ENCODE assay signal across 14 mouse cellular contexts in the genomic region with DNA sequence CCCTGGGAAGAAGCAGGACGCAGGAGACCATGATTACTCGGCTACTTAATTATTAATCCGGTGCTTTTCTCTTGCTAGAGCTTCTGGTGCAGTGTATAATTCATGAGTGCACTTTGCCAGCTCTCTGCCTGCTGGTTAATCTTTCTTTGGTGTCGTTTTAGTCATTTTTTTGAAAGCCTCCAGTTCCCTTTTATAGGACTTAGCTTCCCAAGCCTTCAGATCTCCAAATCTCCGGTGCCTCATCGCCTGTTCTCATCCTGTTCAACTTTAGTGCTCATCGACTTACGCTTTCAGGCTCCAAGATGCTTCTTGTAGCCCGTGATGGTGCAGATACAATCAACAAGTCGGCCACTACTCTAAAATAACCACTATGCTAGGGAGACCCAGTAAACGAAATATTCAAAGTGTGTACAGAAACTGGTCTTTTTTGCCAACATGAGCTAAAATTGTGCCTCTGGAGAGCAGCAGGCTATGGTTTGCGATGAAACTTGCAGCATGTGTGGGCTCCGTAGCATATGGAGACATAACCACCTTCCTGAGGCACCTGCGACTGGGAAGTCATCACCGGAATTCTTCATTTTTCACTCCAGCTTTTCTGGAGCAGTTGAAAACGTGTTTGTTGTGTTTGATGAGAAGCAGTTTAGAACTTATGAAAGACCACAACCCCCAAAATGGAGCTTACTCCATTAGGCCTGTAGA.
"Had no signal": no experiment of that assay in that cellular context is flagged by ENCODE, and none has a peak within 500 bp of the region (broad histone marks: within the 10 kb centered on the region; RNA-seq: fewer than 3 reads in every experiment).

No protein-coding gene starts in this region.

- H3K4me1 ChIP-seq: intestine, embryonic 15.5 days; limb, embryonic 10.5 days; liver, embryonic 15.5 days had no signal

- DNase-seq: kidney, adult 18-20 months; kidney, postnatal 10 days; kidney, postnatal 4 days; lung, adult 2 months; lung, postnatal 36 days; thymus, adult 18-20 months; thymus, postnatal 14 days had no signal

- H3K27ac ChIP-seq: intestine, embryonic 15.5 days; limb, embryonic 10.5 days; liver, embryonic 15.5 days; stomach, postnatal 0 days had no signal

- H3K4me2 ChIP-seq: intestine, embryonic 15.5 days; liver, embryonic 11.5 days; liver, embryonic 15.5 days had no signal

- H3K36me3 ChIP-seq: intestine, embryonic 15.5 days; limb, embryonic 10.5 days; liver, embryonic 15.5 days had no signal

- H3K4me3 ChIP-seq: intestine, embryonic 15.5 days; limb, embryonic 10.5 days; liver, embryonic 15.5 days had no signal

- ATAC-seq: intestine, embryonic 15.5 days; lung, postnatal 0 days; midbrain, embryonic 16.5 days had no signal

- H3K27me3 ChIP-seq: intestine, embryonic 15.5 days; liver, embryonic 15.5 days had no signal

- H3K9me3 ChIP-seq: intestine, embryonic 15.5 days; limb, embryonic 10.5 days; liver, embryonic 15.5 days had no signal

- H3K9ac ChIP-seq: intestine, embryonic 15.5 days; liver, embryonic 15.5 days had no signal
